Mouse (Mus musculus) midbrain, embryonic 11.5 days (tissue): ENCODE results near the gene Snapc5. TPM values are rescaled to one million over a fixed set of nuclear protein-coding genes. Genes with fewer than 3 reads are reported as not detected.
"Not testable (repeated sequence)": the region's sequence is repeated elsewhere in the genome, so short reads cannot be mapped to it uniquely, and the experiment has no call there.

Experiments used
- ATAC-seq: fragments of 200-750 bp; cut with Nextera tagmentation; 2 replicates; pipeline ENCODE4 v1.8.0; 2017; ENCODE audit warnings: moderate TSS enrichment, moderate library complexity; ENCODE audit not compliant: low FRiP score
- DNase-seq: peaks from one replicate; pipeline ENCODE4 v3.0.0; 2015; ENCODE audit warnings: low spot score; ENCODE audit errors: missing footprints
- H3K27ac ChIP-seq: fragments of 300-500 bp; sonication (generic); 2 replicates; pipeline ENCODE4 v1.5.1; 2014; ENCODE audit warnings: low read depth, low read length
- H3K27me3 ChIP-seq: fragments of 300-500 bp; sonication (generic); 2 replicates; pipeline ENCODE4 v1.6.1; 2014; ENCODE audit warnings: mild to moderate bottlenecking, low read length, moderate library complexity, mixed read lengths; ENCODE audit not compliant: control insufficient read depth, insufficient read depth
- H3K36me3 ChIP-seq: fragments of 300-500 bp; sonication (generic); 2 replicates; pipeline ENCODE4 v1.6.1; 2014; ENCODE audit warnings: mild to moderate bottlenecking, low read length, moderate library complexity, mixed read lengths; ENCODE audit not compliant: control insufficient read depth, insufficient read depth
- H3K4me1 ChIP-seq: fragments of 300-500 bp; sonication (generic); 2 replicates; pipeline ENCODE4 v1.6.1; 2014; ENCODE audit warnings: low read length; ENCODE audit not compliant: control insufficient read depth, insufficient read depth
- H3K4me2 ChIP-seq: fragments of 300-500 bp; sonication (generic); 2 replicates; pipeline ENCODE4 v1.6.1; 2014; ENCODE audit warnings: mild to moderate bottlenecking, moderate library complexity
- H3K4me3 ChIP-seq: fragments of 300-500 bp; sonication (generic); 2 replicates; pipeline ENCODE4 v1.5.1; 2014; ENCODE audit warnings: low read depth, low read length
- H3K9ac ChIP-seq: fragments of 300-500 bp; sonication (generic); 2 replicates; pipeline ENCODE4 v1.6.1; 2014; ENCODE audit warnings: low read length
- H3K9me3 ChIP-seq: fragments of 300-500 bp; sonication (generic); 2 replicates; pipeline ENCODE4 v1.6.1; 2016; ENCODE audit warnings: low read length; ENCODE audit not compliant: control insufficient read depth
- WGBS: fragments of 180-500 bp; shearing (Covaris S2); extraction: QIAGEN DNeasy Blood & Tissue Kit; methylation state at CpG from one replicate; pipeline ENCODE4 v1.1.7; 2014; 5-methylcytosine and 5-hydroxymethylcytosine counted together
- polyA plus RNA-seq: library from polyadenylated mRNA; unstranded; fragments of >200 nt; fragmentation: Nextera tagmentation; extraction: Ambion mirVana; gene quantifications from 2 replicates; pipeline ENCODE4 v1.2.1, GENCODE M21; 2014

Snapc5 gene
- polyA plus RNA-seq, 1 experiment from 2014 or later: 37.3 TPM

DNA sequence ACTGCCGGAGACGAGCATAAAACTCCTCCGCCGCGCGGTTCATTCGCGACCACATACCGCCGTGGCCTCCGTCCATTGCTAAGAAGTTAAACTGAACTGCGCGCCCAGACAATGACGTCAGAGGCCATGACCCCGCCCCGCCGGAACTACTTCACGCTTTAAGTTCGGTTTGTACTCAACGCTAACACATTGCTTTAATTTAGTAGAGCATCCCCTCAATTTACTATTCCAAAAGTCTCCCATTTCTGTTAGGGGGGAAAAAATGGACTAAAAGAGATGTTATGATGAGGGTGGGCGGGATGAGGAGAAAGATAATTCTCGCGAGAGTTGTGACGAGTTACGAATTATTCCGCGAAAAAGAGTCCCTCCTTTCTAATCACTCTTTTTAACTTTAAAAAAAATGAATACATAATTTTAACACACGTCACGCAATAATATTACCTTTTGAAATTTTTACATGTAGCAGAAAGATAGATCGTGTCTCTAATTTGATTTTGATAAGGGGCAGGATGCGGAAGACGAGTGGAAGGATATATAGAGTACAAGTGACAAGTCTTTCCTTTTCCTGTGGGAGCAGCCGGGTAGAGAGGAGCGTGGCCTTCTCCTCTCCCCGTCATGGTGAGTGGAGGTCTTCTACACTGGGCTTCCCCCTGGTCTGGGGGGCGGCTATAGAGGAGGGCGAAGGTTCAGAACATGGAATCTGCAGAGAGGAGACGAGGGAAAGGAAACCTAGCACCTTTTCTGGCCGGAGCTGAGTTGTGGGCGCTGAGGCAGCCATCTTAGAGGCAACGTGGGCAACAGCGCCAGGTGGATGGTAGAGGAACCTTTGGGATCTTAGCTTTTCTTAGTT is 6.0 kb upstream of the Snapc5 start, which contains the start of the genes Zwilch and Rpl4:
Zwilch (minus strand) TSS at position 289 of the 850 bp plus-strand sequence.
Rpl4 (plus strand) TSS at position 560 of the 850 bp plus-strand sequence.
- H3K36me3 ChIP-seq: peaks cover 25% of the 10 kb centered on the region
- WGBS: under 1% methylated on average over 42 of the region's 42 CpGs
- peak within 1 kb of the TSS; percentile 97 for H3K4me3 ChIP-seq
- H3K4me1 ChIP-seq: peaks cover 13% of the 10 kb centered on the region
- peak within 1 kb of the TSS; percentile 85 for H3K27ac ChIP-seq
- no peaks in the 10 kb centered on the region for H3K9me3 ChIP-seq
- peak; percentile 100 for DNase-seq
- H3K4me2 ChIP-seq: peak within 1 kb of the TSS; percentile 75
- peak; percentile 85 for ATAC-seq
- H3K9ac ChIP-seq: peak within 1 kb of the TSS; percentile 95
- H3K27me3 ChIP-seq: no peaks in the 10 kb centered on the region

- Histone ChIP-seq H3K4me1 (peaks cover 13% of the 10 kb centered on the region), H3K9me3 (no peaks in the 10 kb centered on the region), H3K27me3 (no peaks in the 10 kb centered on the region), H3K9ac (peak overlapping the region; percentile 95), H3K4me3 (peak overlapping the region; percentile 97), H3K27ac (peak overlapping the region; percentile 85; the same call in 1 of the 2 replicates), H3K36me3 (peaks cover 25% of the 10 kb centered on the region), H3K4me2 (peak overlapping the region; percentile 75)
- DNase-seq: peak; percentile 91
- under 1% methylated on average over 16 of the region's 16 CpGs for WGBS
- no peak for ATAC-seq
Observed at GRCm38 (mm10) chr9:64173666-64174220, 5.3 kb upstream of the Snapc5 start.

GRCm38 (mm10) chr9:64174341-64174740 is 4.7 kb upstream of the Snapc5 start:
- peaks cover 13% of the 10 kb centered on the region for H3K4me1 ChIP-seq
- H3K4me3 ChIP-seq: peak overlapping the region; percentile 97
- peaks cover 25% of the 10 kb centered on the region for H3K36me3 ChIP-seq
- no peak overlapping the region for H3K27ac ChIP-seq
- ATAC-seq (no peak), DNase-seq (no peak)
- no peaks in the 10 kb centered on the region for H3K27me3 ChIP-seq
- H3K4me2 ChIP-seq: peak overlapping the region; percentile 75
- no peaks in the 10 kb centered on the region for H3K9me3 ChIP-seq
- peak overlapping the region; percentile 95 for H3K9ac ChIP-seq

DNA sequence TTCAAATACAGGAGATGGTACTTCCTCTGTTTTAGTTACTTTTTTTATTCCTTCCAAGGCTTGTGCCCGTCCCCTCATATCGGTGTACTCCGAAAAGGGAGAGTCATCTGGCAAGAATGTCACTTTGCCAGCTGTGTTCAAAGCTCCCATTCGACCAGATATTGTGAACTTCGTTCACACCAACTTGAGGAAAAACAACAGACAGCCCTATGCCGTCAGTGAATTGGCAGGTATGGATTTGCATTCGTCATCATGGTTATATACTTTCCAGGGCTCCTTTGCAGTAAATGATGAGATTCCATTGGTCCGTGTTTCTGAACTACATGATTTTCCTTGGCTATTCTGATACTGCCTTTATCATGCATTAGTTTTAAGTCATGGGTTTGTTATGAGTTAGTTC is 4.3 kb upstream of the Snapc5 start:
- Histone ChIP-seq H3K9ac (no peak overlapping the region), H3K4me3 (peak overlapping the region; percentile 97; the same call in 1 of the 2 replicates), H3K27ac (no peak overlapping the region), H3K4me1 (peaks cover 16% of the 10 kb centered on the region), H3K36me3 (peaks cover 25% of the 10 kb centered on the region), H3K9me3 (no peaks in the 10 kb centered on the region), H3K27me3 (no peaks in the 10 kb centered on the region), H3K4me2 (peak overlapping the region; percentile 75)
- ATAC-seq: no peak
- WGBS: 77% methylated on average over 8 of the region's 8 CpGs
- DNase-seq: no peak

- peaks cover 25% of the 10 kb centered on the region for H3K36me3 ChIP-seq
- peaks cover 19% of the 10 kb centered on the region for H3K4me1 ChIP-seq
- no peak overlapping the region for H3K4me3 ChIP-seq
- H3K27ac ChIP-seq: no peak overlapping the region
- no peaks in the 10 kb centered on the region for H3K9me3 ChIP-seq
- no peaks in the 10 kb centered on the region for H3K27me3 ChIP-seq
- no peak overlapping the region for H3K9ac ChIP-seq
- ATAC-seq (no peak), DNase-seq (no peak)
- 94% methylated on average over 11 of the region's 11 CpGs for WGBS
- no peak overlapping the region for H3K4me2 ChIP-seq
Observed at GRCm38 (mm10) chr9:64175378-64175777, 3.7 kb upstream of the Snapc5 start.

GRCm38 (mm10) chr9:64178610-64178973 is 482 bp upstream of the Snapc5 start:
- WGBS: 43% methylated on average over 3 of the region's 3 CpGs
- H3K36me3 ChIP-seq: peaks cover 25% of the 10 kb centered on the region
- H3K4me2 ChIP-seq: peak overlapping the region; percentile 63; the same call in 1 of the 2 replicates
- H3K4me1 ChIP-seq: peaks cover 15% of the 10 kb centered on the region
- no peaks in the 10 kb centered on the region for H3K9me3 ChIP-seq
- no peak overlapping the region; the same call in 1 of the 2 replicates for H3K4me3 ChIP-seq
- ATAC-seq (peak; percentile 72), DNase-seq (no peak)
- H3K9ac ChIP-seq: no peak overlapping the region; the same call in 1 of the 2 replicates
- H3K27me3 ChIP-seq: no peaks in the 10 kb centered on the region
- peak overlapping the region; percentile 67 for H3K27ac ChIP-seq

DNA sequence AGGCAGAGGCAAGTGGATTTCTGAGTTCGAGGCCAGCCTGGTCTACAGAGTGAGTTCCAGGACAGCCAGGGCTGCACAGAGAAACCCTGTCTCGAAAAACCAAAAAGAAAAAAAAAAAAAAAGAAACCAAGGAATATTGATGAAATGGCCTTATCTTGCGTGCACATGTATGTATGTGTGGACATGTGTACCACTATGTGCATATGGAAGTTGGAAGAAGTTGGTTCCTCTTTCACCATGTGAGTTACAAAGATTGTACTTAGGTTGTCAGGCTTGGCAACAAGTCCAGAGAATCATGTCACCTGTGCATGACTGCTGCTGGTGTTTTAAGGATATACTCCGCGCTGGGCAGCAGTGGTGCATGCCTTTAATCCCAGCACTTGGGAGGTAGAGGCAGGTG is 4.2 kb downstream of the Snapc5 start:
- H3K27ac ChIP-seq, H3K36me3 ChIP-seq, H3K4me1 ChIP-seq, ATAC-seq, DNase-seq, H3K4me3 ChIP-seq, H3K9ac ChIP-seq, H3K9me3 ChIP-seq, H3K27me3 ChIP-seq, H3K4me2 ChIP-seq: not testable (repeated sequence)
- WGBS: 96% methylated on average over 5 of the region's 5 CpGs

DNA sequence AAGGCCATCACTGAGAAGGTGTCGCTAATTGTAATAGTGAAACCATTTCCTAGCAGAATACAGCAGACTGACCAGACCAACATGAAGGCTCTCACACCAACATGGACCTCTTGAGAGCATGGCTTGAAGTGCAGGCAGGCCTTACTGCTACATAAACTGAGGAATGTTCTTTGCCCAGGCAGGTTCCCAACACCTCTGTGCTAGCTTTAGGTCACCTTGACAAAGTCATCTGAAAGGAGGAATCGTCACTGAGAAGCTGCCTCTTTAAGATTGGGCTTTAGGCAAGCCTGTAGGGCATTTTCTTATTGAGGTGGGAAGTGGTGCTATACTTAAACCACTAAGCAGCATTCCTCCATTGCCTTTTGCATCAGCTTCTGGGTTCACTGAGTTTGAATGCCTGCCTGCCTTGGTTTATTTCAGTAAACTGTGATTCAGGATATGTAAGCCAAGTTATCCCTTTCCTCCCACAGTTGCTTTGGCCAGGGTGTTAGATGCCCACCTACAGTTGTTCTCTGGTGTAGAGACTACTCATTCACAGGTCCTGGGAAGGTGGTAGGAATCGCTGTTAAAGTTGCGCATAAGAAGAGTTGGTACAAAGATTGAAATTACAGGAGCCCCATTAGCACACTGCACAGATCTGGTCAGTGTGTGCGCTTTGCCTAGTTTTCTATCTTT is 5.2 kb downstream of the Snapc5 start:
- Histone ChIP-seq H3K27me3 (no peaks in the 10 kb centered on the region), H3K36me3 (peaks cover 7% of the 10 kb centered on the region)
- no peak for ATAC-seq

DNA sequence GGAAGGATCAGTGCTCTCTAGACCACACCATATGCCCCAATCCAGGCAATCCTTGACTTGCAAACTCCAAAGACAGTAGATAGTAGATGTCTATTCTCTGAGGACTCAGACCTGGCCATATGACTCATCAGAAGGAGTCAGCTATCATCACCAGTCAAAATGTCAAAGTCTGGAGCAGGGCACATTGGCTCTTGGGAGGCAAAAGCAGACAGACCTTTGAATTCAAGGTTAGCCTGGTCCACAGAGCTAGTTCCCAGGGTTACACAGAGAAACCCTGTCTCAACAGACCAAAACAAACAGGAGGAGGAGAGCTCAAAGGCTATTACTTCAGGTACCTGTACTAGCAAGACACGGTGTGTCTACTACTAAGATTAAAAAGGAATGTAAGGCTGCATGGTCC is 14.8 kb downstream of the Snapc5 start:
- WGBS: 93% methylated on average over 1 of the region's 1 CpGs

More for the DNA sequence above, 5.2 kb downstream of the Snapc5 start:
- peaks cover 6% of the 10 kb centered on the region for H3K4me1 ChIP-seq
- 94% methylated on average over 5 of the region's 5 CpGs for WGBS
- DNase-seq: no peak
- no peak overlapping the region for H3K9ac ChIP-seq
- no peak overlapping the region for H3K4me2 ChIP-seq
- no peaks in the 10 kb centered on the region for H3K9me3 ChIP-seq
- no peak overlapping the region for H3K27ac ChIP-seq
- H3K4me3 ChIP-seq: no peak overlapping the region

More for the DNA sequence above, 14.8 kb downstream of the Snapc5 start:
- peaks cover 9% of the 10 kb centered on the region for H3K36me3 ChIP-seq
- no peaks in the 10 kb centered on the region for H3K27me3 ChIP-seq
- DNase-seq (no peak), ATAC-seq (no peak)
- H3K4me3 ChIP-seq: no peak overlapping the region
- no peak overlapping the region for H3K9ac ChIP-seq
- H3K4me2 ChIP-seq: no peak overlapping the region
- H3K27ac ChIP-seq: no peak overlapping the region
- H3K4me1 ChIP-seq: no peaks in the 10 kb centered on the region
- H3K9me3 ChIP-seq: no peaks in the 10 kb centered on the region
